Mouse (Mus musculus) B cell, adult (primary cell): ENCODE results near the gene Tnpo3. TPM values are rescaled to one million over a fixed set of nuclear protein-coding genes. Genes with fewer than 3 reads are reported as not detected.

Source experiments
- total RNA-seq: library from RNA; stranded (reverse); gene quantifications from 4 replicates; pipeline ENCODE4 v1.2.4, GENCODE M21; 2023; ENCODE audit not compliant: inconsistent age

Gene Tnpo3
- total RNA-seq: 71.8 to 80.2 TPM (median 75.9 TPM) in 4 replicates

DNA sequence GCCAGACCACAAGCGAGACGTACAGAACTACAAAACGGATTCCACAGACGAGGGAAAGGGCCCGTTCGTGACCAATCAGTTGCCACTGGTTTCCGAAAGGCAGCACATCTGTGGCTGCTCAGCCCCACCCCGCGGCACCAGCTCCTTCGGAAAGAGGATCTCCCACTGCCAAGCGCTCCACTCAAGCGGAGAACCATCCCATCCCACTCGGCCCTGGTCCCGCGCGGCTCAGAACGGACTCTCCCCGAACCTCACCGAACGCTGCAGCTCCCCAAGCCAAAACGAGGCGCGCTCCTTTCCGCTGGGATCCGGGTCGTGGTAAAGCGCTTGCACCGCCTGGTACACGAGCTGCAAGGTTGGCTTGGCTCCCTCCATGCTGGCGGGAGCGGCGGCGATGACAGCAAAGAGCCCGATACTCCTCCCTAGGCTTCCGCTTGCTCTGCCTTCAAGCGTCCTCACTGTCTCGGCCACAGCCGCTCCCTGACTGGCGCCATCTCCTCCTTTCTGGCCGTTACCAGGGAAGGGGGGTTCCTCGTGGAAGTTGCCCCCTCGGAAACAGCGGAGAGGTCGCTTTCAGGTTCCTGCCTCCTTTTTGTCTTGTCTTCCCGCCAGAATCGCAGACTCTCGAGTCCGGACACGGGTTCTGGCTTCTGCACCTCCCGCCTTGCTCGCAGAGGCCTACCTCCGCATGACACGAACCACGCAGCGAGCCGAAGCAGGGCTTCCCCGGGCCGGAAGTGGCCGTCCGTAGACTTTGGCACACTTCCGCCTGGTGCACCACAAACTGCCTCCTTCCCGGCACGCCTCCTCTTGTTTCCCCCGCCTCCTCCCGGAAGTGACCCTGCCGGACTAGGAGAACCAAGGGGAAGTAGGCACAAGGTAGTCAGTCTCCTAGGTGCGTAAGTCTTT lies at the start of gene Tnpo3:
Gene Tnpo3, minus strand, starts transcription at position 777 of the 909 bp plus-strand sequence.

DNA sequence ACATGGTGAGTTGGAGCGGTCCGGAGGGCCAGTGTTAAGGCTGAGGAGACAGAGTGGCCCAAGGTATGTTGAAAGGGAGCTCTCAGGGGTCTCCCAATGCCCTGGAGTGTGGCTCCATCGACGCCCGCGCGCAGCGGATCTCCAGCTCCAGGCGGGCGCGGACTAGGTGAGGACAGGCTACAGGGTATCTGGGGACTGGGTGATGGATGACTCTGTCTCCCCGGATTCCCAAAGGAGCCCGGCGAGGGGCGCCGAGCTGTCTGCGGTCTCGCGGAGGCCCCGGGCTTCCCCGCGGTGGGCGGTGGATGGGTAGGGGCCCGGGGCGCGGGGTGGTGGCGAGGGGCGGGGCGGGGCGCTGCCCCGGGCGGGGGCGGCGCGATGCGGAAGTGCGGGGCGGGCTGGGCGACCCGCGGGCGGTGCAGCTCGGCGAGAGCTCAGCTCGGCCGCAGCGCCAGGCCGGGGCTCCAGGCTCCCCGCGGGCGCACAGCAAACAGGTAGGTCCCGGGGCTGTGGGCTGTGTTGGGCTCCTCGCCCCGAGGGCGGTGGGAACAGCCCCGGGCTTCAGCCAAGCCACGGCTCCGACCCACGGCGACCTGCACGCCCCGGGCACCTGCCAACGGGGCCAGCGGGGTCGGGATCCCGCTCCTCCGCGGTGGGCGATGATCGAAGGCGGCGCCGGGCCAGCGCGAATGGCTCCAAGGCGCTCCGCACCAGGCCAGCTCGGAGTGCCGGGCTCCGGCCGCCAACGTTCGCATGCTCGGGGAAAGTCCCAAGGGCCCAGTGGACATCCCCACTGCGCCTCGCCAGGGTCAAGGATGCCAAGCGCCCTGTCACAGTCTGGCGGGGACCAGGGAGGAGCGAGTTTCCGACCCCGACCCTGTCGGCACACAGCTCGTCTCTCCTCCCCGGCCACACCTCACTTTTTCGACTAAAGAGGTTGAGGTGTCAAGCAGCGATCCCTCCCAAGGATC lies 83.1 kb downstream of the Tnpo3 start, which contains the start of gene Irf5:
Gene Irf5, plus strand, starts transcription at position 345 of the 971 bp plus-strand sequence.

DNA sequence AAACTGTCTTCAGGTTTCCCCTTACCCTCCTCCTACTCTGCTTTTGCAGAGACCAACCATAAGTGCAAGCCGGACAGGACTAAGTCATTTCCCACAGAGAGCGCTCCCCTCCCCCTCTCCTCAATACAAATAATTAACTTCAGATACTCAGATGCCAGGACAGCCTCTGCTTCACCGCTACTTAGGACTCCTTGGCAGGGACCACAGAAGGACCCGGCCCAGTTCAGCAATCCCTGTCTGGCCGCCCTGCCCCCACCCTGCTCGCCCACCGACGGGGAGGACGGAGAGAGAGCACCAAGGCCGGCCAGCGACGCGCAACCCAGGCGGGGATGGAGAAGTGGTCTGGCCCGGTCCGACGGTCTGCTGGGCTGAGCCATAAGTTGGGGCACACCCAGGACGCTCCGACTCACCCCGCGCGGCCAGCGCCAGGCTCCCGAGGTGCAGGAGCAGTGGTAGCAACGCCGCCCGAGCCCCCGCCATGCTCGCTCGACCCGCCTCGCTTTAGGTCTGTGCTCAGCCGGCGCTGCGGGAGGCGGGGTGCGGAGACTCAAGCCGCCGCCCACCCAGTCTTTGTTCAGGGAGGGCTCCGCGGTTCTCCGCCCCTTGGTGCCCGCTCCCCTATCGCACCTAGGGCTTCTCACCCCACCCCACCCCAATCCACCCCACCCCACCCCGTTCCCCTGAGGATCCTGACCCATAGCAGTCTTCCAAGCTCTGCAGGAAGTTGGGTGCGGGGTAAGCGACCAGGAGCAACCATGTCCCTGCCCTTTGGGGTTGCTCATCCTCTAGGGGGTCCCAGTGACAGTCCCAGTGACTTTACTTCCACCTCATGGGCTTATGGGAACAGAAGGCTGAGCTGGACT lies 102.0 kb downstream of the Tnpo3 start, which contains the start of gene Kcp:
Gene Kcp, minus strand, starts transcription at position 506 of the 863 bp plus-strand sequence.

Other genes starting within 250 kb of the Tnpo3 start
- gene Opn1sw, start 221.4 kb downstream of the Tnpo3 start, total RNA-seq: not detected in 4 replicates
- not detected in 4 replicates for gene Ccdc136, start 213.6 kb downstream of the Tnpo3 start, total RNA-seq
- 0.06 TPM in 1 of 4 replicates, not detected in the others for gene Flnc, start 176.6 kb downstream of the Tnpo3 start, total RNA-seq
- gene Atp6v1f, start 142.2 kb downstream of the Tnpo3 start, total RNA-seq: 198 to 223 TPM (median 219 TPM) in 4 replicates
- gene Atp6v1fnb, start 138.4 kb downstream of the Tnpo3 start, total RNA-seq: 7.5 to 11.0 TPM (median 7.8 TPM) in 4 replicates
- gene Kcp, start 101.9 kb downstream of the Tnpo3 start, total RNA-seq: 1.2 TPM in 1 of 4 replicates, not detected in the others
- gene Irf5, start 83.3 kb downstream of the Tnpo3 start, total RNA-seq: 252 to 274 TPM (median 255 TPM) in 4 replicates
- 0.51 to 0.96 TPM (median 0.64 TPM) in 4 replicates for gene Tspan33, start 84.3 kb upstream of the Tnpo3 start, total RNA-seq
- 0.16 to 0.18 TPM (median 0.18 TPM) in 3 of 4 replicates, not detected in the other for gene Smo, start 125.6 kb upstream of the Tnpo3 start, total RNA-seq
- 57.9 to 62.0 TPM (median 60.2 TPM) in 4 replicates for gene Ahcyl2, start 158.1 kb upstream of the Tnpo3 start, total RNA-seq